Mouse (Mus musculus) E14TG2a.4 (cell line): ENCODE data around the gene Dcakd.

Source experiments
- CTCF ChIP-seq: conservative IDR thresholded peaks from 2 replicates; pipeline ENCODE4 v1.5.1; 2014; ENCODE audit warnings: low read length
- NANOG ChIP-seq: IDR thresholded peaks from 2 replicates; pipeline ENCODE4 v1.6.1; 2014; ENCODE audit warnings: borderline replicate concordance, low read length, mixed read lengths

DNA sequence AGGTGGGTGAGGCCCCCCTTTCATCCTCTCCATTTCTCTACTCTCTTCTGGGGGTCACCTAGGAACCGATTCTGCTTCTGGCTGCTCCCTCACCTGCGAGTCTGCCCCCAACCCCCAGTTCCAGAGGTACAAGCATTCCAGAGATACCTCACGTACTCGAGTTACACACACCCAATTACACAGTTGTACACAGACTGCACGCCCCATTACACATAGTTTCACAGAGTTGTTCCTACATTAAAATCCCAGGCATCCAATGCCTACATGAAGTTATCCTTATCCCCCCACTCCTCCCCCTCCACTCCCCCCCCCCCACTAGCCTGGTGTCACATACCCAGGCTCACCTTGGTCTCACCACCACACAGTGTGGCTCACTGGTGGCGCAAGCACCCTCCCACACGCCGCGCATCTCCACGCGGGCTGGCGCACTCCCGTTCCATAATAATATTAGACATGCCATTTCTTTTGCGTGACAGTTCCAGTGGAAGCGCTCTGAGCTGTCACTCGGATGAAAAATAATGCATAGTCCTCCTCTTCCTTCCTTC lies 63.5 kb downstream of the Dcakd start:
- TF ChIP-seq CTCF (no peak), NANOG (no peak)
